Mouse (Mus musculus): ENCODE data around the gene Asxl1. TPM values are rescaled to one million over a fixed set of nuclear protein-coding genes. Genes with fewer than 3 reads are reported as not detected.

Gene Asxl1
- total and polyA plus RNA-seq, 2 experiments from 2014 or later, result 12.8 to 26.7 TPM

GRCm38 (mm10) chr2:153428485-153428884 lies 82.9 kb downstream of the Asxl1 start:
- Histone ChIP-seq H3K36me3 (ENCODE audit: insufficient read depth, low read length) (peaks cover 16% of the 10 kb centered on the region; the same call in 1 of the 2 replicates), H3K4me3 (ENCODE audit: low read length) (no peak overlapping the region), H3K4me2 (ENCODE audit: low read depth, low read length) (no peak overlapping the region), H3K27me3 (ENCODE audit: insufficient read depth, low read length) (no peaks in the 10 kb centered on the region), H3K9me3 (ENCODE audit: low read length) (no peaks in the 10 kb centered on the region), H3K9ac (replicated peaks; ENCODE audit: low read length) (no peak overlapping the region), H3K27ac (peak overlapping the region; percentile 20; the same call in 1 of the 2 replicates), H3K4me1 (ENCODE audit: insufficient read depth, low read length) (peaks cover 10% of the 10 kb centered on the region; the same call in 1 of the 2 replicates)
- no peak for ATAC-seq
- 50% methylated on average over 2 of the region's 2 CpGs for WGBS
- no peak for DNase-seq (ENCODE audit: low spot score)
- no peak for TF ChIP-seq CTCF (IDR thresholded peaks at IDR 0.05; ENCODE audit: low read depth)

- TF ChIP-seq CTCF (IDR thresholded peaks at IDR 0.05; ENCODE audit: low read depth), result no peak
- no peak overlapping the region for H3K4me3 ChIP-seq (ENCODE audit: low read length)
- no peak overlapping the region for H3K9ac ChIP-seq (replicated peaks; ENCODE audit: low read length)
- H3K36me3 ChIP-seq (ENCODE audit: insufficient read depth, low read length), result peaks cover 20% of the 10 kb centered on the region; the same call in 1 of the 2 replicates
- no peak overlapping the region for H3K4me2 ChIP-seq (ENCODE audit: low read depth, low read length)
- H3K27ac ChIP-seq, result no peak overlapping the region
- no peaks in the 10 kb centered on the region for H3K9me3 ChIP-seq (ENCODE audit: low read length)
- DNase-seq (ENCODE audit: low spot score) (no peak), ATAC-seq (no peak)
- 92% methylated on average over 1 of the region's 1 CpGs for WGBS
- H3K27me3 ChIP-seq (ENCODE audit: insufficient read depth, low read length), result no peaks in the 10 kb centered on the region
- H3K4me1 ChIP-seq (ENCODE audit: insufficient read depth, low read length), result peaks cover 23% of the 10 kb centered on the region
These were observed 84.9 kb downstream of the Asxl1 start for GRCm38 (mm10) chr2:153430571-153430970.

GRCm38 (mm10) chr2:153432492-153432891 lies 86.9 kb downstream of the Asxl1 start:
- Histone ChIP-seq H3K27ac (no peak overlapping the region), H3K9me3 (ENCODE audit: low read length) (no peaks in the 10 kb centered on the region), H3K4me2 (ENCODE audit: low read depth, low read length) (no peak overlapping the region), H3K9ac (replicated peaks; ENCODE audit: low read length) (no peak overlapping the region), H3K36me3 (ENCODE audit: insufficient read depth, low read length) (peaks cover 20% of the 10 kb centered on the region; the same call in 1 of the 2 replicates), H3K4me3 (ENCODE audit: low read length) (no peak overlapping the region), H3K27me3 (ENCODE audit: insufficient read depth, low read length) (no peaks in the 10 kb centered on the region), H3K4me1 (ENCODE audit: insufficient read depth, low read length) (peaks cover 36% of the 10 kb centered on the region)
- TF ChIP-seq CTCF (IDR thresholded peaks at IDR 0.05; ENCODE audit: low read depth), result no peak
- DNase-seq (ENCODE audit: low spot score) (no peak), ATAC-seq (no peak)
- WGBS, result 29% methylated on average over 7 of the region's 7 CpGs

- Histone ChIP-seq H3K9ac (replicated peaks; ENCODE audit: low read length) (no peak overlapping the region), H3K27ac (0 out of 2 replicates have a peak overlapping the region, but pooled peaks have one; percentile 20), H3K27me3 (ENCODE audit: insufficient read depth, low read length) (no peaks in the 10 kb centered on the region), H3K9me3 (ENCODE audit: low read length) (no peaks in the 10 kb centered on the region), H3K36me3 (ENCODE audit: insufficient read depth, low read length) (peaks cover 20% of the 10 kb centered on the region; the same call in 1 of the 2 replicates), H3K4me3 (ENCODE audit: low read length) (no peak overlapping the region), H3K4me2 (ENCODE audit: low read depth, low read length) (no peak overlapping the region), H3K4me1 (ENCODE audit: insufficient read depth, low read length) (peaks cover 33% of the 10 kb centered on the region)
- TF ChIP-seq CTCF (IDR thresholded peaks at IDR 0.05; ENCODE audit: low read depth), result no peak
- 51% methylated on average over 3 of the region's 3 CpGs for WGBS
- ATAC-seq (no peak), DNase-seq (ENCODE audit: low spot score) (no peak)
These were observed 88.2 kb downstream of the Asxl1 start for GRCm38 (mm10) chr2:153433859-153434258.

- H3K27me3 ChIP-seq (ENCODE audit: insufficient read depth, low read length), result no peaks in the 10 kb centered on the region
- H3K4me2 ChIP-seq (ENCODE audit: low read depth, low read length), result no peak overlapping the region
- peaks cover 20% of the 10 kb centered on the region; the same call in 1 of the 2 replicates for H3K36me3 ChIP-seq (ENCODE audit: insufficient read depth, low read length)
- ATAC-seq (no peak), DNase-seq (ENCODE audit: low spot score) (no peak)
- H3K4me3 ChIP-seq (ENCODE audit: low read length), result no peak overlapping the region
- peak overlapping the region; percentile 20 for H3K27ac ChIP-seq
- 8% methylated on average over 9 of the region's 9 CpGs for WGBS
- no peaks in the 10 kb centered on the region for H3K9me3 ChIP-seq (ENCODE audit: low read length)
- H3K4me1 ChIP-seq (ENCODE audit: insufficient read depth, low read length), result peaks cover 32% of the 10 kb centered on the region
- no peak for TF ChIP-seq CTCF (IDR thresholded peaks at IDR 0.05; ENCODE audit: low read depth)
- no peak overlapping the region for H3K9ac ChIP-seq (replicated peaks; ENCODE audit: low read length)
These were observed 89.5 kb downstream of the Asxl1 start for GRCm38 (mm10) chr2:153434880-153435831.

DNA sequence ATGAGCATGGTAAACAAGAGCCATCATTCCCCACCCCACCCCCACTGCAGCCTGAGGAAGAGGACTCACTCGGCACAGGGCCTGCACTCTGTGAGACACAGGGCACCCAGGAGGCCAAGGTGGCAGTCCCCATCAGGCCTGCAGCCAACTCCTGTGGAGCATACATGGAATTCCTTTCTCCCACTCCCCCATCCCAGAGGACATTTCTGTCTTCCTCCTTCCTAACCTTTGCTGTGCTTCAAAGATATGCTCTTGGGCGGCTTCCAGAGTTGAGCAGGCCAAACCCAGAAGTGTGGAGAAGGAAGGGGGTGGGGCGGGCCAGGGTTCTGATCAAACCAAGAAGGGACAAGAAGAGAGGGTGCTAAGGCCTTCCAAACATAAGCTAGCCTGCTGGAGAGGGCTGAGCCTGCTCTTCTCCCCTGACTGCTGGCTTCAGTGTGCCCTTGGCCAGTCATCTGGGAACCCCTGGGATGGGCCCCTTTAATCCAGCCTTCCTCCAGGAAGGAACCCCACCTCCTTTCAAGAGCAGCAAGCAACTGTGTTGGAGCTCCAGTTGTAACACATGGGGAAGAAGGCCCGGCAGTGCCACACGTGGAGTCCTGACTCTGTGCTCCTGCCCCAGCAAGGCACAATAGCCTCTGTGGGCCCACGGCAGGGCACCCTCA lies 91.1 kb downstream of the Asxl1 start:
- 30% methylated on average over 6 of the region's 6 CpGs for WGBS
- H3K9me3 ChIP-seq (ENCODE audit: low read length), result no peaks in the 10 kb centered on the region
- no peak for DNase-seq (ENCODE audit: low spot score)

More for the DNA sequence above, 91.1 kb downstream of the Asxl1 start:
- H3K9ac ChIP-seq (replicated peaks; ENCODE audit: low read length), result no peak overlapping the region
- TF ChIP-seq CTCF (IDR thresholded peaks at IDR 0.05; ENCODE audit: low read depth), result no peak
- H3K27ac ChIP-seq, result peak overlapping the region; percentile 71
- H3K4me3 ChIP-seq (ENCODE audit: low read length), result no peak overlapping the region
- H3K4me2 ChIP-seq (ENCODE audit: low read depth, low read length), result 0 out of 2 replicates have a peak overlapping the region, but pooled peaks have one; percentile 5
- ATAC-seq, result no peak
- H3K36me3 ChIP-seq (ENCODE audit: insufficient read depth, low read length), result 0 out of 2 replicates have a peak, but pooled peaks cover 8% of the 10 kb centered on the region
- no peaks in the 10 kb centered on the region for H3K27me3 ChIP-seq (ENCODE audit: insufficient read depth, low read length)
- peaks cover 46% of the 10 kb centered on the region for H3K4me1 ChIP-seq (ENCODE audit: insufficient read depth, low read length)
